Mouse (Mus musculus): Measurements from ENCODE around the gene Gm44511.
"Not testable (repeated sequence)": the region's sequence is repeated elsewhere in the genome, so short reads cannot be mapped to it uniquely, and the experiment has no call there.

DNA sequence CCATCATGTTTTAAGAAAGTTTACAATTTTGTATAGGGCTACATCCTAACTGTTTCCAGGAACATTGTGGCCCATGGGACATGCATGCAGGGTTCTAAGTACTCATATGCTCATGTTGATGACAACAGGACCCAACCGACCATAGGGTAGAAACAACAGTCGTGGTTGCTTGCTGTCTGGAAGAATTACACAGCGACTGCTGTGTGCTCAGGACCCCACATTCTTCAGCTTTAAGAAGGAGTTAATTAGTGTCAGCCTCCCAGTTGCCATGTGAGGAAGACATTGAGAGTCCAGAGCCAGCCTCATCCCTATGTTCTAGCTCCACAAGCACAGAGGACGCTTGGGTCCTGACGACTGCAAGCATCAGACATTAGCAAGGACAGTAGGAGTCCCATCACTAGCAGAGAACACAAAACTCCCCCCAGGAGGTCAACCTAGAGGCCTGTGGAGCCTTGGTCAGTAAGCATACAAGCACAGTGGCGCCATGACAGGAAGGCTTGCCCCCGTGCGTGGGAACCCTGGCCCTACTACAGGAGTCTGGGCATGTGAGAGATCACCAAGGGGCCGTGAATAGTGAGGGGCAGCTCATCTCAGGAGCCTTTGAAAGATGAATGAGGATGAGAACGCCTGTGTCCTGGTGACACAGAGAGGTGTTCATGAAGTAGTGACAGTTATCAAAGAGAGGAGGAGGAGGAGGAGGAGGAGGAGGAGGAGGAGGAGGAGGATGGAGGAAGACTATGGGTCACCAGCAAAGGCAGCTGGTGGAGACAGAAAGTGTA is 63.0 kb downstream of the Gm44511 start:
- TF ChIP-seq RCOR1 (IDR thresholded peaks at IDR 0.05; ENCODE audit: low read depth, low read length); POLR2A (IDR thresholded peaks at IDR 0.05; ENCODE audit: control insufficient read depth in 1 of 2, insufficient read depth in 1 of 2, low read depth in 1 of 2, low read length in 2 of 2, poor library complexity in 1 of 2); UBTF (IDR thresholded peaks at IDR 0.05; ENCODE audit: borderline replicate concordance, insufficient read depth, low read depth, low read length); CTCF (IDR thresholded peaks at IDR 0.05 in 2 of 3, conservative IDR thresholded peaks at IDR 0.05 in 1 of 3; ENCODE audit: control insufficient read depth in 1 of 3, insufficient read depth in 1 of 3, low read depth in 2 of 3, low read length in 3 of 3, poor library complexity in 1 of 3, severe bottlenecking in 1 of 3); HCFC1 (IDR thresholded peaks at IDR 0.05; ENCODE audit: low read depth, low read length); MXI1 (IDR thresholded peaks at IDR 0.05; ENCODE audit: low read depth, low read length); TBP (IDR thresholded peaks at IDR 0.05; ENCODE audit: low read depth, low read length); EP300 (IDR thresholded peaks at IDR 0.05; ENCODE audit: low read depth in 1 of 2, low read length in 2 of 2); BHLHE40 (IDR thresholded peaks at IDR 0.05; ENCODE audit: borderline replicate concordance, low read depth, low read length): not testable (repeated sequence)
